Mouse (Mus musculus) G1E (cell line): ENCODE measurements around the gene Nphs1. TPM values are rescaled to one million over a fixed set of nuclear protein-coding genes. Genes with fewer than 3 reads are reported as not detected.

Source experiments
- ATAC-seq: 2 replicates; pipeline ENCODE4 v1.8.0; 2016; ENCODE audit warnings: mild to moderate bottlenecking; ENCODE audit not compliant: insufficient number of reproducible peaks, poor library complexity, low FRiP score, severe bottlenecking; ENCODE audit errors: extremely low read depth
- DNase-seq: peaks from one replicate; pipeline ENCODE4 v3.0.0; 2012; ENCODE audit warnings: low spot score
- H3K27me3 ChIP-seq: 2 replicates; pipeline ENCODE4 v1.6.1; 2012; ENCODE audit warnings: mild to moderate bottlenecking, low read length, inconsistent platforms; ENCODE audit not compliant: insufficient read depth
- H3K36me3 ChIP-seq: replicated peaks from 2 replicates; pipeline ENCODE3; 2012; ENCODE audit warnings: mild to moderate bottlenecking, inconsistent platforms
- H3K4me1 ChIP-seq: 2 replicates; pipeline ENCODE4 v1.6.1; 2012; ENCODE audit warnings: low read depth, low read length, inconsistent platforms, mixed read lengths; ENCODE audit not compliant: insufficient read depth
- H3K4me3 ChIP-seq: 2 replicates; pipeline ENCODE4 v1.5.1; 2012; ENCODE audit warnings: low read depth, mild to moderate bottlenecking, inconsistent platforms, low read length, moderate library complexity, mixed read lengths
- H3K9me3 ChIP-seq: replicated peaks from 2 replicates; pipeline ENCODE4 v1.6.1; 2012; ENCODE audit warnings: inconsistent platforms
- CTCF ChIP-seq: IDR thresholded peaks from 2 replicates; pipeline ENCODE4 v1.5.1; 2012; ENCODE audit warnings: low read depth, low read length, inconsistent platforms, mixed read lengths
- GATA1 ChIP-seq: IDR thresholded peaks from 2 replicates; pipeline ENCODE4 v1.6.1; 2012; ENCODE audit warnings: borderline replicate concordance, low read length, inconsistent platforms, mixed read lengths
- GATA2 ChIP-seq: IDR thresholded peaks from 2 replicates; pipeline ENCODE4 v1.6.1; 2012; ENCODE audit warnings: low read depth, low read length, inconsistent platforms, borderline replicate concordance
- POLR2AphosphoS5 ChIP-seq: IDR thresholded peaks from 2 replicates; pipeline ENCODE4 v1.6.1; 2012; ENCODE audit warnings: low read depth, low read length, inconsistent platforms; ENCODE audit not compliant: insufficient replicate concordance
- TAL1 ChIP-seq: conservative IDR thresholded peaks from 2 replicates; pipeline ENCODE4 v1.6.1; 2012; ENCODE audit warnings: low read depth, low read length, inconsistent platforms, mixed read lengths
- polyA plus RNA-seq: library from polyadenylated mRNA; stranded (reverse); fragments of >175 nt; gene quantifications from 2 replicates; pipeline ENCODE4 v1.2.3, GENCODE M21; 2012
- total RNA-seq, 2 experiments: library from RNA; stranded (forward) in 1 of 2; stranded (reverse) in 1 of 2; fragments of 200-1000 nt in 1 of 2; fragments of >200 nt in 1 of 2; fragmentation: Nextera tagmentation in 1 of 2; gene quantifications; 2 replicates each; pipeline ENCODE4 v1.2.3; 2014 to 2017

Gene Nphs1
- total RNA-seq (2014; fragmentation: Nextera tagmentation) (not detected in 2 replicates), total RNA-seq (2017) (0.11 TPM in 1 of 2 replicates, not detected in the other), polyA plus RNA-seq (not detected in 2 replicates)

DNA sequence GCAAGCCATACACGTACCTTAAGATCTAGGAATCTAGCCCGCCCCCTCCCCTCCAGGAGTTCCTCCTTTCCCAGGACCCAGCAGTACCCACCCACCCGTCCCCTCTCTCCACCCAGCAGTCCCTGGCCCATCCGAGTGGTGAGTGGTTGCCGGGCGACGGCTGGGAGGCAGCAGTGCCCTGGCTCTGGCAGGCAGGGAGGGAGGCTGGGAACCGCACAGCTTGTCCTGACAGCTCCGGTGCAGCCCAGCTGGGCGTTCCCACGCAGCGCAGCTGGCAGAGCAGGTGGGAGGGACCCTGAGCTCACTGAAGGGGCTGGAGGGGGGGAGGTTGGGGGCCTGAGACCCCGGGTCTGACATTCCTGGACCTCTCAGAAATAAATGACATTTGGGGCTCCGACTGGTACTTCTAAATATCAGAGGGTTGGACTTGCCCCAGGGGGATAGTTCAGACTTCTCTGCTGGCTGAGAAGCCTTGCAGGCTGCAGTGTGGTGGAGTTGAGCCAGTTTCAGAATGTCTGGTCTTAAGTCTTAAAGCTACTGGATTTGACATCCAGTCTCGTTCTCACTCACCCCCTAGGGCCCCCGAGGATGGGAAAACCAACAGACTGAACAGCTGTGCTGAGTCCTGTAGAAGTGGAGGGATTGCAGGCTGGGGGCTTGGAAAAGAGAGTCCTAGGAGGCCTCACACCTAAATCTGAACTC, at the start of gene Nphs1, which contains the start of gene Kirrel2:
Gene Nphs1, plus strand, starts transcription at position 687 of the 702 bp plus-strand sequence.
Gene Kirrel2, minus strand, starts transcription at position 62 of the 702 bp plus-strand sequence.
- Histone ChIP-seq H3K4me1 (no peaks in the 10 kb centered on the region), H3K36me3 (no peaks in the 10 kb centered on the region), H3K27me3 (peaks cover 25% of the 10 kb centered on the region), H3K4me3 (no peak within 1 kb of the TSS), H3K9me3 (no peaks in the 10 kb centered on the region)
- TF ChIP-seq GATA2 = no peak
- DNase-seq (no peak), ATAC-seq (no peak)

GRCm38 (mm10) chr7:30408639-30409038, 49.5 kb upstream of the Nphs1 start:
- no peak for ATAC-seq
- peaks cover 2% of the 10 kb centered on the region; the same call in 1 of the 2 replicates for H3K4me1 ChIP-seq
- TF ChIP-seq GATA2 (no peak), TAL1 (no peak), POLR2AphosphoS5 (no peak), CTCF (no peak), GATA1 (no peak)

DNA sequence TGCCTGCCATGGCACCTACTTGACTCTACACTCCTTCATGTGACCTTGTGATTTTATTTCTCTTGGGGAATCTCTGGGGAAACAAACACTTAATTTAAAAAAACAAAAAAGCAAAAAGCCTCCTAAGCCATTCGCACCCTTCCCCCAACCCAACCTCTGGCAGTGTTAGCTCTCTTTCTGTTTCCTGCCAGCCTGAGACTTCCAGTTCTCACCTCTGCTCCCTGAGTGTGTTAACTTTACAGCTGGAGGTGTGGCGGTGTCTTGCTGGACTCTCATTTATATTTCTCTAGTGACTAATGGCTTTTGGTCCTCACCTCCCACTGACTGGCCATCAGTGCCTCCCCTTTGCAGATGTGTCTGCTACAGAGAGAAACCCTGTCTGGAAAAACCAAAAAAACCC, 48.3 kb upstream of the Nphs1 start:
- no peak overlapping the region for H3K4me3 ChIP-seq
- TF ChIP-seq GATA2 (no peak), CTCF (no peak), TAL1 (no peak), POLR2AphosphoS5 (no peak), GATA1 (no peak)
- no peak for ATAC-seq

More at GRCm38 (mm10) chr7:30408639-30409038, 49.5 kb upstream of the Nphs1 start:
- Histone ChIP-seq H3K9me3 (no peaks in the 10 kb centered on the region), H3K27me3 (peaks cover 8% of the 10 kb centered on the region), H3K36me3 (no peaks in the 10 kb centered on the region), H3K4me3 (no peak overlapping the region)
- no peak for DNase-seq

DNA sequence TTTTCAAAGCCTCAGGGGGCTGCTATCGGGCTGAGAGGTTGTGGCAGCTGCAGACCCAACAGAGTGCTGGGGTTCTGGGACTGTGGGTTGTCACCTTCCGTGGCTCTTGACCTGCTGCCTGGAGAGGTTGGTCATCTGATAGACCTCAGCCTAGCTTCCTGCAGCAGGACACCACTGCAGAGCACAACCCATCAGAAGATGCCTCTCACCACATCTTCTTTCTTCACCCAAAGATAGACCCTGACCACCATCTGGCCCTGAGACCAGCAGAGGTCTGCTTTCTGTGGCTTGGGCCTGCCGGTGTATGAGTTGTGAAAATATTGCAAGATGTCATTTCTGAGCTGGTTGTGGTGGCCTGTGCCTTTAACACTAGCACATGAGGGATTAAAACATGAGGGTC, 47.1 kb upstream of the Nphs1 start:
- DNase-seq (no peak), ATAC-seq (no peak)
- peaks cover 11% of the 10 kb centered on the region for H3K27me3 ChIP-seq
- no peak for TF ChIP-seq POLR2AphosphoS5
- no peak for TF ChIP-seq TAL1
- TF ChIP-seq GATA2 = no peak
- TF ChIP-seq CTCF = no peak
- TF ChIP-seq GATA1 = no peak
- peaks cover 2% of the 10 kb centered on the region; the same call in 1 of the 2 replicates for H3K4me1 ChIP-seq
- no peaks in the 10 kb centered on the region for H3K9me3 ChIP-seq
- no peak overlapping the region for H3K4me3 ChIP-seq
- no peaks in the 10 kb centered on the region for H3K36me3 ChIP-seq

More for the DNA sequence above, 48.3 kb upstream of the Nphs1 start:
- peaks cover 2% of the 10 kb centered on the region; the same call in 1 of the 2 replicates for H3K4me1 ChIP-seq
- H3K36me3 ChIP-seq = no peaks in the 10 kb centered on the region
- H3K27me3 ChIP-seq = peaks cover 11% of the 10 kb centered on the region
- DNase-seq = no peak
- no peaks in the 10 kb centered on the region for H3K9me3 ChIP-seq

- H3K4me1 ChIP-seq = peaks cover 2% of the 10 kb centered on the region; the same call in 1 of the 2 replicates
- ATAC-seq = no peak; the same call in 1 of the 2 replicates
- H3K27me3 ChIP-seq = peaks cover 11% of the 10 kb centered on the region; the same call in 1 of the 2 replicates
- H3K36me3 ChIP-seq = no peaks in the 10 kb centered on the region
- TF ChIP-seq GATA1 (no peak), TAL1 (no peak), POLR2AphosphoS5 (no peak), GATA2 (no peak), CTCF (no peak)
- H3K4me3 ChIP-seq = no peak overlapping the region
- H3K9me3 ChIP-seq = no peaks in the 10 kb centered on the region
- no peak for DNase-seq
Observed at GRCm38 (mm10) chr7:30412735-30413147, 45.4 kb upstream of the Nphs1 start.

DNA sequence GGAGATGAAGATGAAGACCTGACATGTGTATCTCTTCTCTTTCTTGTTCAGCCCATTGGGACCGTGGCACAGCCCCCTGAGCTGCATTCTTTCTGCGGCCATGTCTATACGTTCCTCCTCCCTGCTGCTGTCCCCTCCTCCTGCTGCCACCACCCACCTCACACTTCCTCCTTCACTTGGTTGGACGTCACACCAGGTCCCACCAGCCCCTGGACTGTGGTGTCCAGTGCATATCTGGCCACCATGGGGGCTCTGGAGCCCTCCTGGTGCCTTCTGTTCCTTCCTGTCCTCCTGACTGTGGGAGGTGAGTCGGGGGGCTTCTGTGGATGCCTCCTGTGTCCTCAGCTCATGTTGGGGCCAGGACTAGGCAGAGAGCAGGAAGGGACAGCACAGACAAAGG, 44.5 kb upstream of the Nphs1 start, which contains the start of gene Tyrobp:
Gene Tyrobp, plus strand, starts transcription at position 165 of the 400 bp plus-strand sequence.
- ATAC-seq (no peak; the same call in 1 of the 2 replicates), DNase-seq (no peak)
- Histone ChIP-seq H3K4me1 (peaks cover 2% of the 10 kb centered on the region; the same call in 1 of the 2 replicates), H3K27me3 (peaks cover 10% of the 10 kb centered on the region; the same call in 1 of the 2 replicates), H3K36me3 (no peaks in the 10 kb centered on the region), H3K9me3 (no peaks in the 10 kb centered on the region), H3K4me3 (no peak within 1 kb of the TSS)
- TF ChIP-seq GATA1 = no peak
- TF ChIP-seq TAL1 = no peak
- TF ChIP-seq POLR2AphosphoS5 = no peak
- TF ChIP-seq CTCF = no peak
- no peak for TF ChIP-seq GATA2
